Mouse (Mus musculus) CH12.LX (cell line): ENCODE measurements around the gene Naa38.

Source experiments
- CTCF ChIP-seq, 2 experiments: IDR thresholded peaks in 1 of 2; conservative IDR thresholded peaks in 1 of 2; 2 replicates each; pipeline ENCODE4 v1.5.1; 2011 to 2012; ENCODE audit warnings: low read depth in 2 of 2, low read length in 2 of 2, improper control_type of control experiment in 1 of 2, inconsistent platforms in 1 of 2, mild to moderate bottlenecking in 1 of 2, moderate library complexity in 1 of 2
- EP300 ChIP-seq: IDR thresholded peaks from 2 replicates; pipeline ENCODE4 v1.6.1; 2011; ENCODE audit warnings: low read length, improper control_type of control experiment
- ETS1 ChIP-seq: conservative IDR thresholded peaks from 2 replicates; pipeline ENCODE4 v1.6.1; 2012; ENCODE audit warnings: low read depth, mild to moderate bottlenecking, inconsistent platforms, low read length, improper control_type of control experiment, moderate library complexity
- POLR2A ChIP-seq: IDR thresholded peaks from 2 replicates; pipeline ENCODE4 v1.6.1; 2011; ENCODE audit warnings: low read depth, mild to moderate bottlenecking, improper control_type of control experiment, low read length
- POLR2AphosphoS2 ChIP-seq: IDR thresholded peaks from 2 replicates; pipeline ENCODE4 v1.6.1; 2011; ENCODE audit warnings: low read depth, low read length, improper control_type of control experiment
- TCF12 ChIP-seq: IDR thresholded peaks from 2 replicates; pipeline ENCODE4 v1.6.1; 2014; ENCODE audit warnings: low read depth, mild to moderate bottlenecking, inconsistent platforms, low read length, improper control_type of control experiment
- ZNF384 ChIP-seq: IDR thresholded peaks from 2 replicates; pipeline ENCODE4 v1.6.1; 2012; ENCODE audit warnings: low read depth, low read length, improper control_type of control experiment, inconsistent platforms

DNA sequence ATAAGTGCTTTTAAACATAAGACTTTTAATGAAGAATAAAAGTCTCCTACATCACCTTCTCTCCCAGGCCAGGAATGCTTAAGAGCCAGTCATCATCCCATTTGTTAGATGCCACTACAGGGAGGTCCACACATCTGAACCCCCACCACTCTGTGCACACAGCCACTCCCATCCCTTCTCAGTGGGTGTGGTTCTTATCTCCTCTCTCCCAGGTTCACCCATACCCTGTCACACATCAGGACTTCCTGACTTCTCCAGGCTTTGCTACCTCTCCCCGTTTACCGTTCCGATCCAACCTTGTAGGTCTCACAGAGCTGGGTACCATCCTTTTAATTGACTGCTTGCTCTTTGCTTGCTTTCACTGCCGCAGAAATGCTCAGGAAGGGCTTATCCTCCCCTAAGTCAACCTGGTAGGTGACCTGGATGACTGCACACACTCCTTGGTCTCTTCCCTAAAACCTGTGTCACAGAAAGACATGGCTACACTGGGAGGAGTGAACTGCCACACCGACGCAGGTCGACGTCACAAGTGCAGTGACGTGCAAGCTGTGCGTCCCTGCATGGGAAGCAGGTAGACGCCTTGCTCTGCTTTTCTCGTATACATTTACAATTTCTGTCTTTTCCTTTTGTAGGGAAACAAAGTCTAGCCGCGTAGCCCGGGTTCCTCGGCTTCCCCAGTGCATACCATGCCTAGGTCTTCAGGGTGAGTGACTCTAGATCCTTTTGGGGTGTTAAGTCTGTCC, 21.9 kb upstream of the Naa38 start:
- TF ChIP-seq EP300 (no peak), CTCF (conservative IDR thresholded peaks at IDR 0.05 in 1 of 2, IDR thresholded peaks at IDR 0.05 in 1 of 2; ENCODE audit: low read depth in 2 of 2, low read length in 2 of 2) (no peak), ZNF384 (no peak), TCF12 (no peak), POLR2AphosphoS2 (no peak), POLR2A (no peak), ETS1 (no peak)
